Mouse (Mus musculus) intestine, embryonic 14.5 days (tissue): ENCODE measurements at regions not wholly inside any gene's neighbourhood (a gene's known extent, or its start where the extent isn't known, plus 50 kb on each side); places are given as distances from the start of the nearest gene placed in this dataset.

ENCODE experiments used
- ATAC-seq: fragments of 200-750 bp; cut with Nextera tagmentation; replicated peaks from 2 replicates; pipeline ENCODE4 v1.8.0; 2017; ENCODE audit warnings: low read depth, moderate number of reproducible peaks, moderate TSS enrichment, moderate library complexity; ENCODE audit not compliant: low FRiP score, low TSS enrichment
- DNase-seq: peaks from one replicate; pipeline ENCODE4 v3.0.0-alpha.2; 2018; ENCODE audit warnings: low spot score
- H3K27ac ChIP-seq: fragments of 300-500 bp; sonication (generic); 2 replicates; pipeline ENCODE4 v1.5.1; 2014; ENCODE audit warnings: low read depth, mild to moderate bottlenecking, control low read depth
- H3K27me3 ChIP-seq: fragments of 300-500 bp; sonication (generic); replicated peaks from 2 replicates; pipeline ENCODE4 v1.6.1; 2014; ENCODE audit warnings: low read length, control low read depth; ENCODE audit not compliant: control insufficient read depth, insufficient read depth
- H3K36me3 ChIP-seq: fragments of 300-500 bp; sonication (generic); 2 replicates; pipeline ENCODE4 v1.6.1; 2014; ENCODE audit warnings: low read length, control low read depth; ENCODE audit not compliant: control insufficient read depth, insufficient read depth
- H3K4me1 ChIP-seq: fragments of 300-500 bp; sonication (generic); replicated peaks from 2 replicates; pipeline ENCODE4 v1.6.1; 2014; ENCODE audit warnings: low read length, control low read depth, mixed read lengths; ENCODE audit not compliant: control insufficient read depth, insufficient read depth
- H3K4me2 ChIP-seq: fragments of 300-500 bp; sonication (generic); 2 replicates; pipeline ENCODE4 v1.6.1; 2014; ENCODE audit warnings: low read length
- H3K4me3 ChIP-seq: fragments of 300-500 bp; sonication (generic); 2 replicates; pipeline ENCODE4 v1.5.1; 2014; ENCODE audit warnings: low read depth, low read length, control low read depth, mixed read lengths
- H3K9ac ChIP-seq: fragments of 300-500 bp; sonication (generic); 2 replicates; pipeline ENCODE4 v1.6.1; 2014; ENCODE audit warnings: mild to moderate bottlenecking, low read length
- H3K9me3 ChIP-seq: fragments of 300-500 bp; sonication (generic); 2 replicates; pipeline ENCODE4 v1.6.1; 2016; ENCODE audit warnings: low read length, control low read depth; ENCODE audit not compliant: control insufficient read depth
- WGBS: fragments of 180-500 bp; shearing (Covaris S2); extraction: QIAGEN DNeasy Blood & Tissue Kit; methylation state at CpG from one replicate; pipeline ENCODE4 v1.1.7; 2014; 5-methylcytosine and 5-hydroxymethylcytosine counted together

DNA sequence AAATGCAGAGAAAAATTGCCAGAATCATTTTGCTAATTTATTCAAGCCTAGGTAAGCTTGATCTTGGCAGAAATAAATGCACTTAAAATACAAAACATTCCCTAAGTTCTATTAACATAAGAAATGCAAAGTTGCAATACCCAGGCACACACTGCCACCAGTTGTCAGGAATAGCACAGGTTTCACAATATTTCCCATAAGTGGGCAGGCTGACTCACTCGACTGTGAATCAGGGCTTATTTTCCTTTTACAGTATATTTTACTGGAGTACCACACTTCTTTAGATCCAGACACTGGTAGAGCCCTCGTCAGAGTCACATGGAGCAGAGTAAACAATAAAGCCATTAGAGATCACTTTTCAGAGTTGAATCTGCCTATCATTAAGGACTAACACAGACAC, 131.8 kb upstream of the Fmr1 start:
- H3K27ac ChIP-seq: no peak overlapping the region
- ATAC-seq: no peak
- no peaks in the 10 kb centered on the region for H3K4me1 ChIP-seq
- 45% methylated on average over 2 of the region's 2 CpGs for WGBS
- H3K4me2 ChIP-seq: no peak overlapping the region
- H3K4me3 ChIP-seq: no peak overlapping the region
- no peaks in the 10 kb centered on the region for H3K27me3 ChIP-seq
- no peak overlapping the region for H3K9ac ChIP-seq
- no peaks in the 10 kb centered on the region for H3K36me3 ChIP-seq
- no peak for DNase-seq
- no peaks in the 10 kb centered on the region for H3K9me3 ChIP-seq

DNA sequence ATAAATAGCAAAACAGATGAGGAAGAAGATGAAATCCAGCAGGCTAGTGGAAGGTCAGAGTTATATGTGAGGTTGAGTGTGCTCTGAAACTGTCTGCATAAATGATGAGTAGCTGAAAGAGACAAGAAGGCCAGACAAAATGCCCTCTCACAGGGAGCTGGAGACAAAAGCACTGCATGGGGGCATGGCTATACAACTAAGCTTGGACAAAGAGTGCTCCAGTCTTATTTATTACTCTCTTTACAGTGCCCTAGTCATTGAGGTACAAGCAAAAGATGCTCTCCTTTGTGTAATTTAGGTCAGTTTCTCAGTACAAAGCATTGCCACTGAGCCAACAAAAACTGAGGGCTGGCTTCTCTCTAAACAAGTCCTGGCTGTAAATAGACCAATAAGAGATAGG, 124.3 kb upstream of the Fmr1 start:
- H3K4me2 ChIP-seq: no peak overlapping the region
- ATAC-seq (no peak), DNase-seq (no peak)

DNA sequence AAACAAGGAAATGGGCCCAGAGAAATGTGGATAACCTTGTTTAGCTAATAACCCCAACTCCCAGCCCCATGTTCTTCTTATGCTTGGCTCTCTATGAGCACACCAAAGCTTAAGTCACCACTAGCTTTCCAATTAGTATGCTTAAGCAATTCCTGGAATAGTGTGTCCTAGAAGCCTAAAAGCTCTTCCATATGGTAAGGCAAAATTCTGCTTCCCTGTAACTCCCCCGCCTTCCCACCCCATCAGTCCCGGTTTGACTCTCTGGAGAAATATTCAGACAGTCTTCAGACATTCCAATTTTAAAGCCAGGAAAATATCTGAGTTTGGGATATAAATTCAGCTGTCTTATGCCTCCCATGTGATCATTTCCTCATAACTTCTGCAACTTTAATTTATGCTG, 120.6 kb upstream of the Fmr1 start:
- H3K4me3 ChIP-seq: no peak overlapping the region
- DNase-seq (no peak), ATAC-seq (no peak)
- WGBS: 70% methylated on average over 2 of the region's 2 CpGs
- H3K4me1 ChIP-seq: no peaks in the 10 kb centered on the region
- no peak overlapping the region for H3K4me2 ChIP-seq
- H3K27me3 ChIP-seq: no peaks in the 10 kb centered on the region
- no peak overlapping the region for H3K27ac ChIP-seq
- no peaks in the 10 kb centered on the region for H3K36me3 ChIP-seq
- H3K9me3 ChIP-seq: no peaks in the 10 kb centered on the region
- H3K9ac ChIP-seq: no peak overlapping the region

More for the DNA sequence above, 124.3 kb upstream of the Fmr1 start:
- Histone ChIP-seq H3K27ac (no peak overlapping the region), H3K9me3 (no peaks in the 10 kb centered on the region), H3K36me3 (no peaks in the 10 kb centered on the region), H3K4me1 (no peaks in the 10 kb centered on the region), H3K9ac (no peak overlapping the region), H3K4me3 (no peak overlapping the region), H3K27me3 (no peaks in the 10 kb centered on the region)

DNA sequence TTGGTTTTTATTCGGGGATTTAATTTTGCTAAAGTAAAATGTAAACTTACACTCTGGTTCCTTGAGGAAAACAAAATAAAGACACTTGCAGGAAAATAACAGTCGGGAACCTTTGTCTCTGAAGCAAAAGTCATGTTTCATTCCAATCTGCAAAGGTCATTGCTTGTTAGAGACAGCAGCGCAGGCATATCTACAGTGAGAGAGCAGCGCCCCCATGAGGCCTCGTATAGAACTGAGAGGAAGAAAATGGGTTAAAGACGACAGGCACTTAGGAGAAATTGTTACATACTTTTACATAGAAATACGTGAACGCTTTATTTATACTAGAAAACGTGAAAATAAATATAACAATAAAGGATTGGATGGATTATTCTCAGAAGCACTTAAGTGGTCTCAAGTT, 93.1 kb upstream of the Fmr1 start:
- peak; percentile 53 for DNase-seq
- no peak overlapping the region for H3K27ac ChIP-seq
- no peaks in the 10 kb centered on the region for H3K36me3 ChIP-seq
- no peaks in the 10 kb centered on the region for H3K27me3 ChIP-seq
- H3K4me1 ChIP-seq: no peaks in the 10 kb centered on the region
- H3K4me2 ChIP-seq: no peak overlapping the region
- H3K4me3 ChIP-seq: no peak overlapping the region
- WGBS: 16% methylated on average over 9 of the region's 9 CpGs
- no peak overlapping the region for H3K9ac ChIP-seq
- no peaks in the 10 kb centered on the region for H3K9me3 ChIP-seq
- ATAC-seq: no peak

DNA sequence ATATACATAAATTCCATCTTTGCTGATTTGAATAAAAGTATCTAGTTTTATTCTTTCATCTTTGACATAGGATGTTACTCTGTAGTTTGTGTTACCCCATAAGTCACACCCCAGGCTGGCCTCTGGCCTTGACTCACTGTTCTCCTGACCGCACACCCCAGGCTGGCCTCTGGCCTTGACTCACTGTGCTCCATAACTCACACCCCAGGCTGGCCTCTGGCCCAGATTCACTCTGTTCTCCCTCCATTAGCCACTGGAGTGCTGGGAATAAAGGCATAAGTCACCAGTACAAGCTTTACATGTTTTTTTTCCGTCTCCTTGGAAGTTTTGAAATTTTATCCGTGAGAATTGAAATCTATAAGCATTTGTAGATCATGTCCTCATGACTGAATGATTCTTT, 56.2 kb upstream of the Fmr1 start:
- no peaks in the 10 kb centered on the region for H3K36me3 ChIP-seq
- no peak overlapping the region for H3K9ac ChIP-seq
- H3K27me3 ChIP-seq: no peaks in the 10 kb centered on the region
- H3K9me3 ChIP-seq: no peaks in the 10 kb centered on the region
- no peak overlapping the region for H3K27ac ChIP-seq
- H3K4me3 ChIP-seq: no peak overlapping the region
- ATAC-seq (no peak), DNase-seq (no peak)
- no peaks in the 10 kb centered on the region for H3K4me1 ChIP-seq
- no peak overlapping the region for H3K4me2 ChIP-seq
- WGBS: 80% methylated on average over 3 of the region's 3 CpGs
